Mouse (Mus musculus): Measurements from ENCODE around the gene Defa21. TPM values are rescaled to one million over a fixed set of nuclear protein-coding genes. Genes with fewer than 3 reads are reported as not detected.

Defa21 gene
- total RNA-seq (2023; ENCODE audit: inconsistent age): not detected in 4 replicates

GRCm38 (mm10) chr8:21025245-21025644 lies at the start of gene Defa21:
Defa21 (plus strand) TSS chr8:21025545.

GRCm38 (mm10) chr8:21054747-21055146 lies 29.4 kb downstream of the Defa21 start, which contains the start of gene Defa23:
Defa23 (plus strand) TSS chr8:21055047.

GRCm38 (mm10) chr8:21064738-21065137 lies 39.4 kb downstream of the Defa21 start, which contains the start of gene Defa35:
Defa35 (plus strand) TSS chr8:21065038.

Other genes with a start within 250 kb of the Defa21 start
- not detected in 4 replicates for gene Defb33, start 132.9 kb upstream of the Defa21 start, total RNA-seq (2023; ENCODE audit: inconsistent age)
- gene Gm15056, start 122.9 kb upstream of the Defa21 start, total RNA-seq (2023; ENCODE audit: inconsistent age): not detected in 4 replicates
- not detected in 4 replicates for gene Gm6040, start 103.5 kb upstream of the Defa21 start, total RNA-seq (2023; ENCODE audit: inconsistent age)
- gene AY761185, start 80.8 kb upstream of the Defa21 start, total RNA-seq (2023; ENCODE audit: inconsistent age): not detected in 4 replicates
- not detected in 4 replicates for gene Defa23, start 29.5 kb downstream of the Defa21 start, total RNA-seq (2023; ENCODE audit: inconsistent age)
- not detected in 4 replicates for gene Defa35, start 39.5 kb downstream of the Defa21 start, total RNA-seq (2023; ENCODE audit: inconsistent age)
- gene Defa25, start 58.9 kb downstream of the Defa21 start, total RNA-seq (2023; ENCODE audit: inconsistent age): not detected in 4 replicates
- not detected in 4 replicates for gene Gm14851, start 70.5 kb downstream of the Defa21 start, total RNA-seq (2023; ENCODE audit: inconsistent age)
- gene Defa30, start 109.1 kb downstream of the Defa21 start, total RNA-seq (2023; ENCODE audit: inconsistent age): not detected in 4 replicates
- not detected in 4 replicates for gene Defa22, start 136.7 kb downstream of the Defa21 start, total RNA-seq (2023; ENCODE audit: inconsistent age)
- not detected in 4 replicates for gene Defa31, start 166.1 kb downstream of the Defa21 start, total RNA-seq (2023; ENCODE audit: inconsistent age)
- gene Gm15293, start 176.0 kb downstream of the Defa21 start, total RNA-seq (2023; ENCODE audit: inconsistent age): not detected in 4 replicates
- not detected in 4 replicates for gene Gm15292, start 224.2 kb downstream of the Defa21 start, total RNA-seq (2023; ENCODE audit: inconsistent age)

Data from B cell, adult (primary cell).